Mouse (Mus musculus): ENCODE measurements around the gene Vtn.
"Not testable (repeated sequence)": the region's sequence is repeated elsewhere in the genome, so short reads cannot be mapped to it uniquely, and the experiment has no call there.

The Vtn gene

DNA sequence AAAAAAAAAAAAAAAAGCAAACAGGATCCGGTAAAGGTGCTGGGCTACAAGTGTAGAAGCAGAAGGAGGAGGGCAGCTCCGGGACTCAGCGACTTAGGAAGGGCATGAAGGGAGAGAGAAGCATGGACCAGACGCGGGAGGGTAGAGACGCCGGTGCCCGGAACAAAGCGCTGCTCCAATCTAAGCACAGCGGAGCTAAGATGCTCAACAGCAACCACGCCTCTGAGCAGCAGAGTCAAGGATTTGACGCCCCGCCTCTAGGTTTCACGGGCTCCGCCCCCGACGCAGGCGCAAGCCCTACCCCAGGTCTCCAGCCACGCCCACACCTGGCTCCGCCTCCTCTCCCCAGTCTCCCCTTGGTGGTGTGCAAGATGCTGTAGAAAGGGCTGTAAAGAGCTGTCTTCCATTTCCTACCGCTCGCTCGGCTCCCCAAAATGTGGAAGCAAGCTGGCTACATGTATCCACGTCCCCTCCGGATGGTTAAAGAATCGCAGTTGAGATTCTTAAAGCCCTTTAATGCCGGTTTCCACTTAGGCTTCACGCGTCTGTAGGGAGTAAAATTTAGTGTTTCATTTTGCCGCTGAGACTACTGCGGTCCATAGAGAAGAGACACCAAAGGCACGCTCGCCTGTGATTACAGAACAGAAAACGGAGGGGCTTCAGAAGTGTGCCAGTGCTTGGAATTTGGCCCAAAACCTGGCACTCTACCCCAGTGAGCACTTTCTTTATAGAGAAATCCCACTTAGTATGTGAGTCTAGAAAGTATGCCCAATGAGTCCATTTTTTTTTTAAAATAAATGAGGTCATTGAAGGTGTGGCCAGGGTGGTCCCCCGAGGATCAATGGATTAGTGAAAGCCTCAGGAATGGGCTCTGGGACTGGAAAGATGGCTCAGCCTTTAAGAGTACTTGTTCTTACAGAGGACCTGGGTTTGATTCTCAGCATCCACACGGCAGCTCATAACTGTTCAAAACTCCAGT, 1.1 kb upstream of the Vtn start, which contains the start of gene Sarm1:
Gene Sarm1 (minus strand): TSS at position 211 of the 979 bp plus-strand sequence.
- DNase-seq (ENCODE audit: low read depth, low spot score) = peak; percentile 68

- DNase-seq (ENCODE audit: low read depth, low spot score) = no peak
Observed at GRCm38 (mm10) chr11:78499543-78499942, 652 bp downstream of the Vtn start.

GRCm38 (mm10) chr11:78500623-78501202, 1.8 kb downstream of the Vtn start:
- no peak for DNase-seq (ENCODE audit: low read depth, low spot score)

- no peak for DNase-seq (ENCODE audit: low read depth, low spot score)
Observed at GRCm38 (mm10) chr11:78501529-78501928, 2.6 kb downstream of the Vtn start.

DNA sequence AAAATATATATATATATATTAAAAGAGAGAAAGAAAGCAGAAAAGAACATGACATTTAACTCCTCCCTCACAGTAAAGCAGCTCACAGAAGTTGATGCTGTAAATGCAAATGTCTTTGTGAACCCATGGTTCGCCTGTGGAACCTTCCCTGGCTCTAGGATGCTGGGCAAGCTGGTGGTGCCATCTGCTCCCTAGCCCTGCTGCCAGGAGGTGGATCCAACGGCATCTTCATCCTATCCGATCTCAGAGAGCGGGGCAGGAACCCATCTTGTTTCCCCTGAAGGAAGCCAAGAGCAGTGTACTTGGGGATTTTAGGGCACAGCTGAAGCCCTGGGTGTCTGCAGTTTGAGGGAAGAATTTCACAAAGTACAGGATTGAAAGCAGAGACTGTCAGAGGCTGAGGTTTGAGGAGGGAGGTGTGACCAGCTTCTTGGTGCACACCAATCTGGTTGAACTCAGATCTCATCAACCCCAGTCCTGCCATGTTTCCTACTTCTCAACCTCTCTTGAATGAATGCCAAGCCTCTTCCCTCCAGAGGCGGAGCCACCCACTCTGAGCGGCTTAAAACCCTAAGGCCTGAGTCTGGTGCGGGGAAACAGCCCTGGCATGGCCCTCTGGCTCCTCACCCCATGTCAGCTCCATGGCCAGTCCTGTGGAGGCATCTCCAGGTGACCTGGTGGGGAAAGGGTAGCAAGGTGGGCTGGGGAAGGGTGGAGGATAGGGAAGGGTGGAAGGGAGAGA, 4.2 kb downstream of the Vtn start, which contains the start of gene Sebox:
Gene Sebox (plus strand): TSS at position 539 of the 742 bp plus-strand sequence.
- no peak for DNase-seq (ENCODE audit: low read depth, low spot score)

DNA sequence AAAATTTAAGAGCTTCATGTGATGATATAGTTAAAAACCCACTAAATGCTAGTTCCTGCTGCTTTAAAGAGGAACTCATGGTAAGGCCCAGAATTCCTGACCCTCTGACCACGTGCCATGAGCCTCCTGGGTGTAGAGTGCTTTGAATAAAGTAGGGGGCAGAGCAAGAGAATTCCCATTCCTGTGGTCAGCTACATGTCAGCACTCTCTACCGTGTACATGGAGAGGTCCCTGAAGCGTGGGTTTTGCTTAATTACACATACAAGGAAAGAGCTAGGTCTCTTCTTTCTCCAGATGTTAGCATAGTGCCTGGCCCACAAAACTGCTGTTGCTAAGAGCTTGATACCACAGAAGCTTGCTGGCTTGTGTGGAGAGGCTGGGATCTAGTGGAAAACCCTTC, 6.5 kb downstream of the Vtn start:
- no peak for DNase-seq (ENCODE audit: low read depth, low spot score)

- DNase-seq (ENCODE audit: low read depth, low spot score) = no peak
Observed at GRCm38 (mm10) chr11:78509148-78509547, 10.3 kb downstream of the Vtn start.

GRCm38 (mm10) chr11:78512025-78512957, 13.4 kb downstream of the Vtn start, which contains the start of the genes Tmem199 and Poldip2:
TSS of gene Tmem199 (minus strand) at chr11:78512172.
TSS of gene Poldip2 (plus strand) at chr11:78512193.
- peak; percentile 65 for DNase-seq (ENCODE audit: low read depth, low spot score)

- DNase-seq (ENCODE audit: low read depth, low spot score) = no peak
Observed at GRCm38 (mm10) chr11:78513106-78513790, 14.4 kb downstream of the Vtn start.

- no peak for DNase-seq (ENCODE audit: low read depth, low spot score)
Observed at GRCm38 (mm10) chr11:78515549-78516325, 16.8 kb downstream of the Vtn start.

DNA sequence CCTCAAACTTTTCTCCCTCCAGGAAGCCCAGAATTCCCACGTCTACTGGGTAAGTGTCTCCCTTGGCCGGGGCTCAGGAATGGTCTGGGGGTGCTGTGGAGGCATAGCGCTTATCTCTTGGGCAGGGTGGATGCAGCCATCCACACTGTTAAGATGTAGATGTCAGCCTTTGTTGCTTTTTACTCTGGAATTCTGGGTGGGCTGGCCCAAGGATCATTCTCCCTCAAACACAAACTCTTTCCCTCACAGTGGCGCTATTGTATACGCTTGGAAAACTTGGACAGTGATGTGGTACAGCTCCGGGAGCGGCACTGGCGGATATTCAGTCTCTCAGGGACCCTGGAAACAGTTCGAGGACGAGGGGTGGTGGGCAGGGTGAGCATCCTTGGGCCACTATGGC, 20.0 kb downstream of the Vtn start:
- DNase-seq (ENCODE audit: low read depth, low spot score) = no peak

DNA sequence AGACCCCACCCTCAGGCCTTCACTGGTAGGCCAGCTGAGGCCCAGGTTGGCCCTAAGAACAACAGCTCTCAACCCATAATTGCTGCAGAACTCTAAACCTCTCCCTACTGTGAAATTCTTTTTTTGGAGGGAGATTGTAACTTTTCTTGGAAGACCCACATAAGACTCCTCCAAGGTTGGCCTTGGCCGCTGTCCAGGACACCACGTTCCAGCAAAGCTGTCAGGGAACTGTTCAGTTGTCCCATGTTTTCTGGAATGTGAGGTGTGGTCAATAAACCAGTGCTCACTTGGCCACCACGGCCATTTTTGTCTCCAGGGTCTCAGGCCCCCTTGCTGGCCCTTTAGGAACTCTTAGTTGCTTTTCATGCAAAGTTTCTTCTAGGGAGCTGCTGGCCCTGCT, 23.0 kb downstream of the Vtn start:
- DNase-seq (ENCODE audit: low read depth, low spot score) = no peak

- DNase-seq (ENCODE audit: low read depth, low spot score) = no peak
Observed at GRCm38 (mm10) chr11:78522481-78522997, 23.6 kb downstream of the Vtn start.

DNA sequence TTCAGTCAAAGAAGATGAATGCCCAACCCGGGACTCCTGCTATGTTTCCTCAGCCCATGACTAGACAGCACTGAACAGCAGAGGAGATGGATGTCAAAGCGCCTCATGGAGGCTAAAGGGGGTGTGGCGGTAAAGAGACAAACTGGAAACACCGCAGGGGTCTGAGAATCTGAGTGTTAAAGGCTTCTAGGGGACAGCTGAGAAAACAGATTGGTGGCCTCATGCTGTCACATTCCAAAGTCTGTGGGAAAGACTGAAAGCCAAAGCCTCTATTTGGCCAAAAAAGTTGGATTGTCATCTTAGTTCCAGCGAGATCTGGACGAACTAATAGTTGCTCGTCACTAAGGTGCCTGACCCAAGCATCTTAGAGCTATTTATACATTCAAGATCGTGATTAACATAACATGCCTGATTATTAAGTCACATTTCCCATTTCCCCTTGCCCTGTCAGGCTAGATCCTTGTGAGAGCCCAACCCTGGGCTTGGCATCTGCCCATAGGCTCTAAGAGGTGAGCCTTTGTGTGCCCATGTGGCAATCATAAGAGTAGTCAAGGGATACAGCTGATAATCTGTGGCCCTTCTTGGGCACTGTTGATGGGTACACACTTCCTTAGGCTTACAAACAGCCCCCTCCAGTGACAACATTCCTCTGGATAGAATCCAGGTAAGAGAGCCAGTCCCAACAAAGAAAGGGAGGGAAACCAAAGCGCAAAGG, 24.5 kb downstream of the Vtn start:
- DNase-seq (ENCODE audit: low read depth, low spot score) = no peak

DNA sequence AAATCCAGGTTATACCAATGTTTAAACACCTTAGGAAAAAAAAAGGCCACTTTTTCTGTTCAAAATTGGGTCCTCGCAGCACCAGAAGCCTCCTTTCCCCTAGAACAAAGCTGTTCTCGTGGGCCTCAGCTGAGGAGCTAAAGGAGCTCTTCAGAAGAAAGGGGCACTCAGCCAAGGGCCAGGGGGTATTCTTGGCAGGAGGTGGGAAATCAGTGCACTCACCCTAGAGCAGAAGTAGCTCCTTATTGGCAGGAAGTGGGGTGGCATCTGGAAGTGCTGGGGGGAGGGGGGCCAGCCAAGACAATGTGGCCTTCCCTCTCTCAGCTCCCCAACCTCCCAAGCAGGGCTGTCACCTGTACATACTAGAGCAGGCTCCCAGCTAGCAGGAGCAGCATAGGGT, 25.9 kb downstream of the Vtn start:
- DNase-seq (ENCODE audit: low read depth, low spot score) = no peak

GRCm38 (mm10) chr11:78528714-78529113, 29.8 kb downstream of the Vtn start:
- no peak for DNase-seq (ENCODE audit: low read depth, low spot score)

DNA sequence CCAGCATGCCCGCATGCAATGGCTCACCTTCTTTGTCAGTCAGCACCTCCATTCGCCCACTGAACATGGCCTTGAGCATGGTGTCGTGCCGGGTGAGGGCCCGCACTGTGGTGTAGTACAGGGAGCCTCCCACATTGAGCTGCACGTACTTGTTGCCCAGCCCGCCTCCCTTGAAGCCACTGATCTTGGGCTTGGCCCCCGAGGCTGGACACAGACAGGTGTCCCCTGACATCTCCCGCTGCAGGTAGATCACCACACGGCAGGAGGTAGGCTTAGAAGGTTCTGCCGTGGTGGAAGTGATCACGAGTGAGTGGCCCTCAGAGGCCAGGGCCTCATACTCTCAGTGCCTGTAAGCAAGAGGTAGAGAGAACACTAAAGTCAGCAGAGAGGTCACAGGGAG, 31.1 kb downstream of the Vtn start:
- DNase-seq (ENCODE audit: low read depth, low spot score) = no peak

DNA sequence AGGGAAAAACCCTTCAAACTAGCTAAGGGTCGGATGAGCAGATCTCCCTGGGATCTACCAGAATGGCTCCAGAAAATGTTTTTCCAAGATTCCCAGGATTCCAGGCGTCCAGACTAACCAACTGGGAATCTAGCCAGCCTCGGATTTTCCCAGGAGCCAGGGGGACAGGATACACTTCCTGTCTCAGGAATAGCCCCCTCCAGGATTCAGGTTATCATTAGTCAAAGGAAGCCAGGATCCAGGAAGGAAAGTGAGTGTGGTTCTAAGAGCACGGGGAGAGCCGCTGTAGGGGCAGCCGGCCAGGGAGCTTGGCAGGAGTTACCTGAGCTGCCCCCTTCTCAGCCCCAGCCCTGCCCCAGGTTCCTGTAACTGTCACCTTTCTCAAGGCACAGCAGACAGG, 32.2 kb downstream of the Vtn start:
- DNase-seq (ENCODE audit: low read depth, low spot score) = no peak

GRCm38 (mm10) chr11:78531515-78531914, 32.6 kb downstream of the Vtn start:
- DNase-seq (ENCODE audit: low read depth, low spot score) = not testable (repeated sequence)
